ENCODE assay signal across 8 mouse cellular contexts in genomic region chr16:33829842-33830511, GRCm38 (mm10). TPM values are rescaled to one million over a fixed set of nuclear protein-coding genes. Genes with fewer than 3 reads are reported as not detected.
DNase-seq lines count a peak whose midpoint lies in the region; ATAC-seq and TF ChIP-seq lines count a peak whose summit lies in the region.

No protein-coding gene starts in this region.

- DNase-seq in ovary, adult 18-20 months (ENCODE audit: low spot score) = peak; percentile 36
- DNase-seq in ovary, postnatal 14 days (ENCODE audit: low spot score) = no peak
- peak; percentile 54 to 67 for DNase-seq in cerebellum, adult 2 months
- peak; percentile 59 for DNase-seq in gastrocnemius, postnatal 10 days
- peak; percentile 35 for DNase-seq in limb, embryonic 14.5 days (ENCODE audit: low spot score)
- peak; percentile 17 to 26 for DNase-seq in thymus, adult 18-20 months

- peak overlapping the region; percentile 98 for H3K4me2 ChIP-seq in hindbrain, embryonic 15.5 days
- H3K4me2 ChIP-seq in limb, embryonic 14.5 days (replicated peaks; ENCODE audit: low read depth, low read length, severe bottlenecking) = peak overlapping the region; percentile 61
- H3K4me2 ChIP-seq in midbrain, embryonic 12.5 days (replicated peaks) = peak overlapping the region; percentile 99

- no peaks in the 10 kb centered on the region for H3K9me3 ChIP-seq in hindbrain, embryonic 15.5 days
- H3K9me3 ChIP-seq in limb, embryonic 14.5 days (ENCODE audit: control insufficient read depth, low read length) = no peaks in the 10 kb centered on the region
- no peaks in the 10 kb centered on the region for H3K9me3 ChIP-seq in midbrain, embryonic 12.5 days

- no peak for TF ChIP-seq POLR2A in cerebellum, adult 2 months (IDR thresholded peaks at IDR 0.05; ENCODE audit: borderline replicate concordance, insufficient read depth, low read length)
- TF ChIP-seq POLR2A in limb, embryonic 14.5 days (IDR thresholded peaks at IDR 0.05; ENCODE audit: borderline replicate concordance, extremely low read depth, insufficient read depth, insufficient read length) = no peak

- peaks cover 3% of the 10 kb centered on the region; the same call in 1 of the 2 replicates for H3K4me1 ChIP-seq in cerebellum, adult 2 months (ENCODE audit: control insufficient read depth, insufficient read depth, low read length)
- peaks cover 32% of the 10 kb centered on the region for H3K4me1 ChIP-seq in hindbrain, embryonic 15.5 days (replicated peaks)
- peaks cover 38% of the 10 kb centered on the region for H3K4me1 ChIP-seq in limb, embryonic 14.5 days (ENCODE audit: control insufficient read depth, insufficient read depth, low read length)
- peaks cover 35% of the 10 kb centered on the region for H3K4me1 ChIP-seq in midbrain, embryonic 12.5 days

- H3K36me3 ChIP-seq in hindbrain, embryonic 15.5 days = no peaks in the 10 kb centered on the region
- H3K36me3 ChIP-seq in limb, embryonic 14.5 days (ENCODE audit: control insufficient read depth, insufficient read depth, low read length) = no peaks in the 10 kb centered on the region
- no peaks in the 10 kb centered on the region for H3K36me3 ChIP-seq in midbrain, embryonic 12.5 days

- H3K27me3 ChIP-seq in cerebellum, adult 2 months (ENCODE audit: control insufficient read depth, insufficient read depth, low read length) = 0 out of 2 replicates have a peak, but pooled peaks cover 2% of the 10 kb centered on the region
- peaks cover 66% of the 10 kb centered on the region for H3K27me3 ChIP-seq in hindbrain, embryonic 15.5 days
- no peaks in the 10 kb centered on the region for H3K27me3 ChIP-seq in limb, embryonic 14.5 days (ENCODE audit: control insufficient read depth, insufficient read depth, low read length)
- peaks cover 47% of the 10 kb centered on the region for H3K27me3 ChIP-seq in midbrain, embryonic 12.5 days

- H3K27ac ChIP-seq in cerebellum, adult 2 months (ENCODE audit: insufficient read depth, low read length) = 0 out of 2 replicates have a peak overlapping the region, but pooled peaks have one; percentile 19
- peak overlapping the region; percentile 50 for H3K27ac ChIP-seq in hindbrain, embryonic 15.5 days (replicated peaks)
- H3K27ac ChIP-seq in limb, embryonic 14.5 days (replicated peaks; ENCODE audit: low read depth, low read length) = peak overlapping the region; percentile 87
- H3K27ac ChIP-seq in midbrain, embryonic 12.5 days (replicated peaks) = no peak overlapping the region

- ATAC-seq in hindbrain, embryonic 15.5 days (ENCODE audit: low FRiP score, low read depth) = peak; percentile 72; the same call in 1 of the 2 replicates
- ATAC-seq in limb, embryonic 14.5 days (ENCODE audit: low FRiP score, low read depth) = peak; percentile 77
- ATAC-seq in midbrain, embryonic 12.5 days (ENCODE audit: low FRiP score, low read depth) = peak; percentile 64

- H3K4me3 ChIP-seq in cerebellum, adult 2 months (replicated peaks; ENCODE audit: insufficient read depth, low read depth, low read length) = peak overlapping the region; percentile 61
- peak overlapping the region; percentile 64 for H3K4me3 ChIP-seq in hindbrain, embryonic 15.5 days
- H3K4me3 ChIP-seq in limb, embryonic 14.5 days (replicated peaks; ENCODE audit: low read length) = peak overlapping the region; percentile 86
- H3K4me3 ChIP-seq in midbrain, embryonic 12.5 days = peak overlapping the region; percentile 73

- TF ChIP-seq CTCF in cerebellum, adult 2 months (IDR thresholded peaks at IDR 0.05; ENCODE audit: borderline replicate concordance, insufficient read depth, low read depth, low read length) = no peak

- H3K9ac ChIP-seq in hindbrain, embryonic 15.5 days = peak overlapping the region; percentile 55
- peak overlapping the region; percentile 91 for H3K9ac ChIP-seq in limb, embryonic 14.5 days (ENCODE audit: low read depth, low read length, severe bottlenecking)
- H3K9ac ChIP-seq in midbrain, embryonic 12.5 days (replicated peaks) = peak overlapping the region; percentile 71

- WGBS in cerebellum, adult 2 months = under 1% methylated on average over 76 of the region's 76 CpGs
- WGBS in hindbrain, embryonic 15.5 days = 1% methylated on average over 67 of the region's 76 CpGs
- under 1% methylated on average over 50 of the region's 76 CpGs for WGBS in limb, embryonic 14.5 days
- WGBS in midbrain, embryonic 12.5 days = under 1% methylated on average over 58 of the region's 76 CpGs

RNA-seq across cellular contexts. Expression of gene Itgb5, which starts 0.5 kb away (rescaled TPM):
- polyA plus RNA-seq in cerebellum, adult 2 months (2012; rRNA removed) = 59.0 and 66.8 TPM in 2 replicates
- 10 to 100 TPM; 34.1 to 40.8 TPM for total RNA-seq in gastrocnemius, postnatal 10 days (2021)
- polyA plus RNA-seq in hindbrain, embryonic 15.5 days (2015; fragmentation: Nextera tagmentation; extraction: Ambion mirVana) = 21.3 and 22.7 TPM in 2 replicates
- polyA plus RNA-seq in limb, embryonic 14.5 days (2012; rRNA removed) = 117 and 123 TPM in 2 replicates
- polyA plus RNA-seq in limb, embryonic 14.5 days (2014; fragmentation: Nextera tagmentation; extraction: Ambion mirVana) = 107 and 108 TPM in 2 replicates
- 24.1 and 31.0 TPM in 2 replicates for polyA plus RNA-seq in midbrain, embryonic 12.5 days (2016; fragmentation: Nextera tagmentation; extraction: Ambion mirVana)

RNA-seq across cellular contexts. Expression of gene Muc13, which starts 36.1 kb away (rescaled TPM):
- 0.06 and 0.11 TPM in 2 replicates for polyA plus RNA-seq in cerebellum, adult 2 months (2012; rRNA removed)
- total RNA-seq in gastrocnemius, postnatal 10 days (2021) = under 1 TPM in 1 of 2 experiments, not detected in 1; 0.09 TPM
- 0.05 TPM in 1 of 2 replicates, not detected in the other for polyA plus RNA-seq in hindbrain, embryonic 15.5 days (2015; fragmentation: Nextera tagmentation; extraction: Ambion mirVana)
- 0.25 and 0.37 TPM in 2 replicates for polyA plus RNA-seq in limb, embryonic 14.5 days (2012; rRNA removed)
- 0.07 and 0.12 TPM in 2 replicates for polyA plus RNA-seq in limb, embryonic 14.5 days (2014; fragmentation: Nextera tagmentation; extraction: Ambion mirVana)
- polyA plus RNA-seq in midbrain, embryonic 12.5 days (2016; fragmentation: Nextera tagmentation; extraction: Ambion mirVana) = 0.08 and 0.10 TPM in 2 replicates
